Mouse (Mus musculus) adrenal gland, adult 8-10 months (tissue): Measurements from ENCODE around the gene Gm5269. TPM values are rescaled to one million over a fixed set of nuclear protein-coding genes. Genes with fewer than 3 reads are reported as not detected.

Experiments
- DNase-seq: peaks from one replicate; pipeline ENCODE4 v3.0.0; 2022
- total RNA-seq, 4 experiments: library from RNA; stranded (reverse); gene quantifications; 2 replicates each; pipeline ENCODE4 v1.2.4; 2022

Gm5269 gene
- total RNA-seq: not detected

DNA sequence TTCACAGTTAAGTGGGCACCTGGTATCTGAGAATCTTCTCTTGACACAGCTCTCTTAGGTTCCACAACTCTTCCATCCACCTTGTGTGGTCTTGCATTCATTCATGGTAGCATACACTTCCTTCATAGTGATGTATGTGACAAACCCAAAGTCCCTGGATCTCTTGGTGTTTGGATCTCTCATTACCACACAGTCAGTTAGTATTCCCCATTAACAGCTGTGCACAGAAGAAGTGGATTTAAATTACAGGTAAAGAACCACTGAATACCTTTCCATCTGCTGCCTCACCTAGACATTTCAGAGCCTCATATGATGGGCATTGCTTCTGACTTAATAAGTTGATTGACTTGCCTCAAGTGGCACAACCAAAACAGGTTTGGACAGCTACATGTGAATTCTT, at the start of gene Gm5269:
TSS of gene Gm5269 (minus strand) at position 101 of the 400 bp plus-strand sequence.
- no peak for DNase-seq

DNA sequence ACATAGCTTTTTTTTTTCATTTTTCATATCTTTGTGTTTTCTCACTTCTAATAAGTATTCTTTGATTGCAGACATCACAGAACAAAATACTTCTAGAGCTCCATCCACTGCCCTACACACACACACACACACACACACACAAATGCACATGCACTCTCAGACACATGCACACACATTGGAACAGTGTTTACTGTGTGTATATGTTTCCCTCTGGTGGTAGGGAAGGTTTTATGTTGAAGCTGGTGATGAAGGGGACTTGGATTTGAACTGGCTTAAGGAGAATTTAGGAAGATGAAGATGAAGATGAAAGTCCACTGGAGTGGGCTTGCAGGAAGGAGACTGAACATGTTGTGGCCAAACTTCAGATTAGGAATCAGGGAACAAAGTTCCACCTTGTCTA, 41.1 kb upstream of the Gm5269 start:
- DNase-seq: no peak

- no peak for DNase-seq
Measured at GRCm38 (mm10) chr1:45926911-45927310, 36.8 kb upstream of the Gm5269 start.

DNA sequence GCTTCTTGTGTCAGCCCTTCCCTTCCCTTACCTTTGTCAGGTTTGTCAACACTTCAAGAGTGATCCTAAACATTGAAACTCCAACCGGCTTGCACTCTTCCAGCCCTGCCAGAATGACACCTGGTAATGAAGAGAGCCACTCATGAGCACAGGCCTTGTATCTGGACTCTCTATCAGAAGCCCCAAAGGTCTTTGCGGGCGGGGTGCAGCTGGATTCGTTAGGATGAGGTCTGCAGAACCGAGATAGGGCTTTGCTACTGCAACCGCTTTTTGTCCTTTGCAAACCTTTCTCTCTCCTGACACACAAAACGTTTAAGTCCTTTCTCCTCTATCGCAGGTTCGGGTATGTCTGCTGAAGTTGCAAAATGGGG, 36.3 kb upstream of the Gm5269 start, which contains the start of gene Slc40a1:
TSS of gene Slc40a1 (minus strand) at position 131 of the 371 bp plus-strand sequence.
- DNase-seq: no peak

DNA sequence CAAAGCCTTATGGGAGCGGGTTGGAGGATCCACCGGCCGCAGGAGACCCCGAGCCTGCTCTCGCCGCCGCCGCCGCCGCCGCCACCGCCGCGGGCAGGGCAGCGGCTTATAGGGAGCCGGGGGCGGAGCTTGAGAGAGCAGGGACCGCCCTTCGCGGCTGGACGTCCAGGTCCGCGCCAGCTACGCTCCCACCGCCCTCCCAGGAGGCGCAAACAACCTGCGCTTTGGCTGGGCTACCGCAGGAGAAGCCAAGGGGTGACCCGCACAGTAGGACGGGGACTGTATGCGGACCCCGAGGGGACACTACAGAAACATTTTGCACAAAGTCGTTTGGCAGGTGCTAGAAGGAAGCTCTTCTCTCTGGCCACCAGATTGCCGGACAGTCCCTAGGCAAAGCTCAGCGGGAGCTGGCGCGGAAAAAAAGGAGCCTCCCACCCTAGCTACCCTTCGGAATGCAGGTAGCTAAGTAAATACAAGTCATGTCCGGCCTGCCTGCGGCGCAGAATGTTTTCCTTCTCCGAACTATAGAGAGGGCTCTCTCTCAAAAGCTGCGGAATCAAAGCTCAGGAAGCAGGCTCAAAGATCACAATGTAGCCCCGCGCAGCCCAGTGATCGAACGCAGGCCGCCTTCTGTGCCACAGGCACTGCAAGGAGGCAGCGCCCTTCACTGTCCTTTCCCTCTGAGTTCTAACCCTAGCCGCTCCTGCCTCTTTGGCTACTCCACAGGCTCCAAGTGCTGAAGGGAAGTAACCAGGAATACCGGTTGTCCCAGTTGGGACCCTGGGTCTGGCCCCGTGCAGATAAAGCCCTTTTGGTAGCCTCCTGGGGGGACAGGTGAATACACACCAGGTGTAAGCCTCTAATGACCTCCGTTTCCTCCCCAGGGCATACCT, 35.7 kb upstream of the Gm5269 start:
- peak; percentile 70 for DNase-seq

DNA sequence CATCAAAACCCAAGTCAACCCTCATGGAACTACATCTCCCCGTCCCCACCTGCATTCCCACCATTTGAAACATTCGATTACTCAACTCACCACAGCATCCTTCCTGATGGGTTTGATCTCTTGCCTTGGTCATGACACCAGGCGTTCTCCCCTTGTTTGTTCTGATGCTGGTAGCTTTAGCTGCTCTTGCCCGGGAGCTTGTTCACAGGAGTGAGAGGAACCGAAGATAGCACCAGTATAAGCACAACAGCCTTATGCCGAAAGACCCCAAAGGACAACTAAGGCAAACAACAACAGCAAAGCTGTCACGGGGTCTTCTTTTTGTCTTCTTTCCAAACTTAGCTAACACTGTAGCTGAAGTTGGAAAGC, 35.0 kb upstream of the Gm5269 start:
- DNase-seq: no peak

DNA sequence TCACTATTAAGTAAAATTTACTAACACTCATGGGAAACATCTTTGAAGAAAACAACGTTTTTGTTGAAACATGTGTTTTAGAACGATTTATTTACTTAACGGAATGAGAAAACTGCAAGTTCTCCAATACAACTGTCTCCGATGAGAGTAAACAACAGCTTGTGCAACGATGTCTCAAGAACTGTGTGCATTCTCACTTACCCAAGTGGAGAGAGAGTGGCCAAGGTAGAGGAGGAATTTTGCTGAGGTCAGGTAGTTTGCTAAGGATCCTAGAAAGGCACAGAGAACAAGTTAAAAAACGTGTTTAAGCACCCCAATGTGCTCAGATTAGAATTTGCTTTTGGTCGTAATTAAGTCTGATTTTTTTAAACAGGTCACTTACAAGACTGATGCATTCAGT, 34.4 kb upstream of the Gm5269 start:
- DNase-seq: no peak

- DNase-seq: no peak
Measured at GRCm38 (mm10) chr1:45923306-45923705, 33.2 kb upstream of the Gm5269 start.

DNA sequence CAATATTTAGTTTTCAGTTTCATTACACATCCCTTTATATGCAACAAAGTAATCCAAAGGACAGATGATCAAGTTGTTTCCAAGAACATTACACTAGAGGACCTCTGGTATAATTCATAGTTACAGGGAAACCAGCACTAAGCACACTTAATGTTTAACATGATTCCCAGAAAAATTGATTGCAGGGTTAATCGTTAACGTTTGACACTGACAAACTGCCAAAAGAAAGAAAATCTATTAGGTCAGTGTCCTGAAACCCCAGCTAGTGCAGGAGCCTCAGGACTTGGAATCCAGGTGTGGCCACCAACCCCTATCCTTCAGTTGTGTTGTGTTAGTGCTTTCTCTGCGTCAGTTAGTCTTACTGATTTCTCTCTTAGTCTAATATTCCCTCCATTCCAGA, 30.6 kb upstream of the Gm5269 start:
- no peak for DNase-seq

GRCm38 (mm10) chr1:45919752-45920151, 29.7 kb upstream of the Gm5269 start:
- no peak for DNase-seq

DNA sequence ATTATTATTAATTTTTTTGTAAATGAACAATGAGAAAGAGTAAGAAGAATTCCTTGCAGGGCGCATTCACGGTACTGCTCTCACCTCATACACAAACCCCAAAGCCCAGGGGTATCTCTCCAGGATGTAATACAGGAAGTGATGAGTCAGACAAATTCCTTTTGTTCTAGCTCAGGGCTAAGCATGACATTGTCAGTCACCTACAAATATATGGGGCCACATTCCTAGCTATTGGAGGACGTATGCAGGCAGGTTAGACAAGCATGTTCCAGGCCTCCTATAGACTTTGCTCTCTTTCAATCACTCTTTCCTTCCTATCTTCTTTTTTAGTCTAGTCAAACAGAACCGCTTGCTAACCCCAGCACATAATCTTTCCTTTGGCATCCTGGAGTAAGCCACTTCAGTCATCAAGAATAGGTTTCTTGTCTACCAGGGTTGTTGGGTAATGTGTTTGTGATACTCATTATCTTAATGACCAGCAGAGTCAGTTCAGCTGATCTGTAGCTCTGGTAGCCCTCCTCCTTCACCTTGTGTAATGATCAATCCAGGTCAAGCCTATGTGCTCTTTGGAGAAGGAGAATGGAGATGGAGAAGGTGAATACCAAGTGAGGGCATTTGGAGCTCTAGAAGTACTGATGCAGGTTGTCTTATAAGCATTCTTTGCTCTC, 27.2 kb upstream of the Gm5269 start:
- no peak for DNase-seq

DNA sequence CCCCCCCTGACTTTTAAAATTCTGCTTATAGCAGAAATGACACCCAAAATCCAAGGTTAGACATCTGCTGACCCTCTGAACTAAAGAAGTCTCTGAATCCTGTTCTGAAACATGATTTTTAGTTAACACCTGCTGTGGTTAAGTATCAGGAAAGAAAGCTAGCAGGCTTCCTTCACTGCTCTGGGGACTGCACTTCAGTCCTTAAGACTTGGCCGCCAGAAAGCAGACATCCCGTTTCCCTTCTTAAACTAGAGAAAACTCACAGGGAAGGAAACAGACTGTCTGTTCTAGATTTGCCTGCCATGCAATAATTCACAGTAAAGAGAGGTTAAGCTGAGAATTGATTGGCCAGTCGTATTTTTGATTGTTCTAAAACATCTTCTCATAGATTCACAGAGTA, 26.1 kb upstream of the Gm5269 start:
- no peak for DNase-seq

DNA sequence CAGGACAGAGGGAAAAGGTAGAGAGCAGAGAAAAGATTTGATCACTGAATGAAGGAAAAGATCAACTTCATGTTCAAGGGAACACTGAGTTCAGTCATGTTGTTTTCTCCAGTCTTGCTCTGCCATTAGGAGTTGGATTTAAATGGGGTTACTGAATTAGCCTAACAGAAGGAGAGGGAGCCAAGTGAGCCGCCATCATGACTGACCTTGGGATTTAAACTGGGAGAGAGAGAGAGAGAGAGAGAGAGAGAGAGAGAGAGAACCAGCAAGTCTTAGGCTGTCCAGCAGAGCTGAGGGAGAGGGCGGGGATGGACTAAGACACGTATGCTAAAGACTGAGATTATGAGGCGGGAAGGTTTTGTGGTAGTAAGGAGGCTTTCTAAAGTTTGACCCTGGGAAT, 24.2 kb upstream of the Gm5269 start:
- DNase-seq: no peak

- DNase-seq: peak; percentile 24
Measured at GRCm38 (mm10) chr1:45905107-45905821, 15.2 kb upstream of the Gm5269 start.

DNA sequence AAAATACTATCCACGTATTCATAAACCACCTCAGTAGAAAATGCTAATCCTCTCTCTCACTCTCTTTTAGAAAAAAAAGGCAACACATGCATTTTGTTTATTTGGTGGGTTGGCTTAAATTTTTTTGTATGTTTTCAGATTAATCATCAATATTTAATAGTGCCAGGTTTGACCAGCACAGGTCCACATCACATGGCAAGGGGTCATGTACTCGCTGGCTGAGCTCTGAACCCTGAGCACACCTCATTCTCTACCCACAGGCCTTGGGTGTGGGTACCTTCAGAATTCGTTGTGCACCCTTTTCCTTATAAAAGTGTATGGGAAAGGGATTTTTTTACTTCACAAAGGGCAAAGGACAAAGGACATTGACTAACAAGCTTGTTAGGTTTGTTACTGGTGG, 14.1 kb upstream of the Gm5269 start:
- no peak for DNase-seq

- DNase-seq: no peak
Measured at GRCm38 (mm10) chr1:45898044-45898443, 8.0 kb upstream of the Gm5269 start.

DNA sequence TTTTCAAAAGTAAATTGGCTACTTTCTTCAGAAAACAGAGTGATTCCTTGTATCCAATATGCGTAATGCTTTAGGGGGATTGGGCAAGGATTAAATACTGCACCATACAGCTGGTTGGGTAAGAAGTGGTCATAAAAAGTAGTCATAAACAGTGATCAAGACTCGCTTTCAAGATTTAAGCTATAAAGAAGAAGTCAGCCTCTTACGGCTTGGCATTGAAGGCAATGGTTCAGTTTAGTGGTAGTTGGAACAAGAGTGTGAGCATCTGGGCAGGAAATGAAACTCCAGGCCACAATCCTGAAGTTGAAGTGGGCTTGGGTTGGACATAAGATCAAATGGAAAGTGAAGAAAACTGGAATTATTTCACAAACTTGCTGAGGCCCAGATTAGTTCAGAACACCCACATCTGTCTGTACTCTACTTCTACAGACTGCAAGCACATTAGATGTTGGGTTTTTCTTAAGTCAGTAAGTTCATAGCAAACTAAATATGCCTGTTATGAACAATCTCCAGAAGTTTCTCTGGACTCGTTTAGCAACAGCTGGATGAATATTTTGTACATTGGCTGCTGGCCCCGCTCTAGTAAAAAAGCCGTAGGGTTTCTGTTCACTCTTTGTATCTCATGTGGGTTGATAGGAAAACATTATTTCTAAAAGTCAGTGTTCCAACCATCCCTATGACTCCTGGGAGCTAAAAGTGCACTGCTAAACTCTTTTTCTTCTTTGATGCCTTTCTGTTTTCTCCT, 4.3 kb upstream of the Gm5269 start:
- DNase-seq: no peak

- DNase-seq: no peak
Measured at GRCm38 (mm10) chr1:45891986-45892385, 1.9 kb upstream of the Gm5269 start.

- no peak for DNase-seq
Measured at GRCm38 (mm10) chr1:45886800-45887199, 3.3 kb downstream of the Gm5269 start.

- no peak for DNase-seq
Measured at GRCm38 (mm10) chr1:45883378-45883777, 6.7 kb downstream of the Gm5269 start.

GRCm38 (mm10) chr1:45882076-45882475, 8.0 kb downstream of the Gm5269 start:
- DNase-seq: no peak

- DNase-seq: no peak
Measured at GRCm38 (mm10) chr1:45881228-45881832, 8.7 kb downstream of the Gm5269 start.
